Mouse (Mus musculus): ENCODE data around the gene Nisch. TPM values are rescaled to one million over a fixed set of nuclear protein-coding genes. Genes with fewer than 3 reads are reported as not detected.
A peak's percentile ranks its signal among the peaks of the same experiment; 100 is the strongest.

The Nisch gene
- polyA plus RNA-seq, 1 experiment from 2014 or later: 217 TPM

GRCm38 (mm10) chr14:31165991-31166630 lies 50.6 kb downstream of the Nisch start:
- H3K9me3 ChIP-seq (replicated peaks; ENCODE audit: control insufficient read depth, low read length): no peaks in the 10 kb centered on the region
- 74% methylated on average over 10 of the region's 10 CpGs for WGBS
- ATAC-seq (no peak), DNase-seq (ENCODE audit: low spot score) (no peak)
- no peaks in the 10 kb centered on the region for H3K27me3 ChIP-seq (replicated peaks; ENCODE audit: control insufficient read depth, insufficient read depth, low read length)
- no peaks in the 10 kb centered on the region for H3K4me1 ChIP-seq (ENCODE audit: control insufficient read depth, insufficient read depth, low read length)
- peaks cover 12% of the 10 kb centered on the region for H3K36me3 ChIP-seq (ENCODE audit: control insufficient read depth, insufficient read depth, low read length)
- H3K27ac ChIP-seq (ENCODE audit: low read depth, low read length): peak overlapping the region; percentile 44; the same call in 1 of the 2 replicates
- no peak overlapping the region for H3K9ac ChIP-seq (ENCODE audit: low read length)
- H3K4me3 ChIP-seq (ENCODE audit: low read depth, low read length): no peak overlapping the region
- H3K4me2 ChIP-seq (ENCODE audit: low read length): no peak overlapping the region

GRCm38 (mm10) chr14:31165458-31165857 lies 51.3 kb downstream of the Nisch start:
- Histone ChIP-seq H3K27ac (ENCODE audit: low read depth, low read length) (no peak overlapping the region), H3K4me1 (ENCODE audit: control insufficient read depth, insufficient read depth, low read length) (no peaks in the 10 kb centered on the region), H3K4me3 (ENCODE audit: low read depth, low read length) (no peak overlapping the region), H3K9me3 (replicated peaks; ENCODE audit: control insufficient read depth, low read length) (no peaks in the 10 kb centered on the region), H3K27me3 (replicated peaks; ENCODE audit: control insufficient read depth, insufficient read depth, low read length) (no peaks in the 10 kb centered on the region), H3K36me3 (ENCODE audit: control insufficient read depth, insufficient read depth, low read length) (peaks cover 5% of the 10 kb centered on the region), H3K4me2 (ENCODE audit: low read length) (no peak overlapping the region), H3K9ac (ENCODE audit: low read length) (no peak overlapping the region)
- WGBS: 55% methylated on average over 7 of the region's 7 CpGs
- ATAC-seq (no peak), DNase-seq (ENCODE audit: low spot score) (no peak)

GRCm38 (mm10) chr14:31165010-31165409 lies 51.7 kb downstream of the Nisch start:
- 69% methylated on average over 2 of the region's 2 CpGs for WGBS
- H3K9me3 ChIP-seq (replicated peaks; ENCODE audit: control insufficient read depth, low read length): no peaks in the 10 kb centered on the region
- H3K4me2 ChIP-seq (ENCODE audit: low read length): no peak overlapping the region
- H3K4me1 ChIP-seq (ENCODE audit: control insufficient read depth, insufficient read depth, low read length): no peaks in the 10 kb centered on the region
- peaks cover under 1% of the 10 kb centered on the region; the same call in 1 of the 2 replicates for H3K36me3 ChIP-seq (ENCODE audit: control insufficient read depth, insufficient read depth, low read length)
- no peak overlapping the region for H3K27ac ChIP-seq (ENCODE audit: low read depth, low read length)
- H3K27me3 ChIP-seq (replicated peaks; ENCODE audit: control insufficient read depth, insufficient read depth, low read length): no peaks in the 10 kb centered on the region
- H3K9ac ChIP-seq (ENCODE audit: low read length): no peak overlapping the region
- ATAC-seq (no peak), DNase-seq (ENCODE audit: low spot score) (no peak)
- H3K4me3 ChIP-seq (ENCODE audit: low read depth, low read length): no peak overlapping the region

GRCm38 (mm10) chr14:31164067-31164466 lies 52.7 kb downstream of the Nisch start:
- DNase-seq (ENCODE audit: low spot score): peak; percentile 27
- Histone ChIP-seq H3K4me2 (ENCODE audit: low read length) (no peak overlapping the region), H3K4me1 (ENCODE audit: control insufficient read depth, insufficient read depth, low read length) (no peaks in the 10 kb centered on the region), H3K9me3 (replicated peaks; ENCODE audit: control insufficient read depth, low read length) (no peaks in the 10 kb centered on the region), H3K9ac (ENCODE audit: low read length) (no peak overlapping the region), H3K4me3 (ENCODE audit: low read depth, low read length) (no peak overlapping the region), H3K27me3 (replicated peaks; ENCODE audit: control insufficient read depth, insufficient read depth, low read length) (no peaks in the 10 kb centered on the region), H3K36me3 (ENCODE audit: control insufficient read depth, insufficient read depth, low read length) (no peaks in the 10 kb centered on the region), H3K27ac (ENCODE audit: low read depth, low read length) (no peak overlapping the region)
- ATAC-seq: peak; percentile 52; the same call in 1 of the 2 replicates
- 74% methylated on average over 8 of the region's 8 CpGs for WGBS

GRCm38 (mm10) chr14:31161638-31162037 lies 55.1 kb downstream of the Nisch start:
- Histone ChIP-seq H3K27me3 (replicated peaks; ENCODE audit: control insufficient read depth, insufficient read depth, low read length) (no peaks in the 10 kb centered on the region), H3K4me1 (ENCODE audit: control insufficient read depth, insufficient read depth, low read length) (no peaks in the 10 kb centered on the region), H3K4me3 (ENCODE audit: low read depth, low read length) (no peak overlapping the region), H3K4me2 (ENCODE audit: low read length) (no peak overlapping the region), H3K36me3 (ENCODE audit: control insufficient read depth, insufficient read depth, low read length) (no peaks in the 10 kb centered on the region), H3K9ac (ENCODE audit: low read length) (no peak overlapping the region), H3K9me3 (replicated peaks; ENCODE audit: control insufficient read depth, low read length) (no peaks in the 10 kb centered on the region), H3K27ac (ENCODE audit: low read depth, low read length) (no peak overlapping the region)
- DNase-seq (ENCODE audit: low spot score): no peak
- no peak for ATAC-seq
- 73% methylated on average over 10 of the region's 10 CpGs for WGBS

GRCm38 (mm10) chr14:31161191-31161590 lies 55.6 kb downstream of the Nisch start:
- Histone ChIP-seq H3K9me3 (replicated peaks; ENCODE audit: control insufficient read depth, low read length) (no peaks in the 10 kb centered on the region), H3K27ac (ENCODE audit: low read depth, low read length) (no peak overlapping the region)
- ATAC-seq: no peak

GRCm38 (mm10) chr14:31160196-31161150 lies 56.3 kb downstream of the Nisch start:
- no peak for DNase-seq (ENCODE audit: low spot score)
- Histone ChIP-seq H3K36me3 (ENCODE audit: control insufficient read depth, insufficient read depth, low read length) (no peaks in the 10 kb centered on the region), H3K27me3 (replicated peaks; ENCODE audit: control insufficient read depth, insufficient read depth, low read length) (no peaks in the 10 kb centered on the region), H3K4me3 (ENCODE audit: low read depth, low read length) (no peak overlapping the region), H3K9me3 (replicated peaks; ENCODE audit: control insufficient read depth, low read length) (no peaks in the 10 kb centered on the region), H3K27ac (ENCODE audit: low read depth, low read length) (no peak overlapping the region), H3K9ac (ENCODE audit: low read length) (no peak overlapping the region), H3K4me2 (ENCODE audit: low read length) (no peak overlapping the region), H3K4me1 (ENCODE audit: control insufficient read depth, insufficient read depth, low read length) (no peaks in the 10 kb centered on the region)
- no peak for ATAC-seq
- 85% methylated on average over 27 of the region's 27 CpGs for WGBS

More at GRCm38 (mm10) chr14:31161191-31161590, 55.6 kb downstream of the Nisch start:
- Histone ChIP-seq H3K27me3 (replicated peaks; ENCODE audit: control insufficient read depth, insufficient read depth, low read length) (no peaks in the 10 kb centered on the region), H3K36me3 (ENCODE audit: control insufficient read depth, insufficient read depth, low read length) (no peaks in the 10 kb centered on the region), H3K9ac (ENCODE audit: low read length) (no peak overlapping the region), H3K4me1 (ENCODE audit: control insufficient read depth, insufficient read depth, low read length) (no peaks in the 10 kb centered on the region), H3K4me2 (ENCODE audit: low read length) (no peak overlapping the region), H3K4me3 (ENCODE audit: low read depth, low read length) (no peak overlapping the region)
- WGBS: 96% methylated on average over 7 of the region's 7 CpGs
- no peak for DNase-seq (ENCODE audit: low spot score)

- peaks cover 14% of the 10 kb centered on the region for H3K36me3 ChIP-seq (ENCODE audit: control insufficient read depth, insufficient read depth, low read length)
- H3K27me3 ChIP-seq (replicated peaks; ENCODE audit: control insufficient read depth, insufficient read depth, low read length): no peaks in the 10 kb centered on the region
- H3K4me2 ChIP-seq (ENCODE audit: low read length): no peak overlapping the region
- DNase-seq (ENCODE audit: low spot score): no peak
- no peaks in the 10 kb centered on the region for H3K4me1 ChIP-seq (ENCODE audit: control insufficient read depth, insufficient read depth, low read length)
- no peak for ATAC-seq
- H3K9me3 ChIP-seq (replicated peaks; ENCODE audit: control insufficient read depth, low read length): no peaks in the 10 kb centered on the region
- H3K9ac ChIP-seq (ENCODE audit: low read length): no peak overlapping the region
- H3K27ac ChIP-seq (ENCODE audit: low read depth, low read length): no peak overlapping the region
- no peak overlapping the region for H3K4me3 ChIP-seq (ENCODE audit: low read depth, low read length)
- WGBS: 94% methylated on average over 11 of the region's 11 CpGs
Observed at GRCm38 (mm10) chr14:31145694-31146093, 71.1 kb downstream of the Nisch start.

GRCm38 (mm10) chr14:31141011-31141410 lies 75.7 kb downstream of the Nisch start:
- no peak overlapping the region for H3K4me2 ChIP-seq (ENCODE audit: low read length)
- H3K4me1 ChIP-seq (ENCODE audit: control insufficient read depth, insufficient read depth, low read length): no peaks in the 10 kb centered on the region
- no peak for DNase-seq (ENCODE audit: low spot score)
- H3K27me3 ChIP-seq (replicated peaks; ENCODE audit: control insufficient read depth, insufficient read depth, low read length): no peaks in the 10 kb centered on the region
- no peak overlapping the region for H3K27ac ChIP-seq (ENCODE audit: low read depth, low read length)
- WGBS: 93% methylated on average over 14 of the region's 14 CpGs
- H3K4me3 ChIP-seq (ENCODE audit: low read depth, low read length): no peak overlapping the region
- no peaks in the 10 kb centered on the region for H3K9me3 ChIP-seq (replicated peaks; ENCODE audit: control insufficient read depth, low read length)
- H3K36me3 ChIP-seq (ENCODE audit: control insufficient read depth, insufficient read depth, low read length): peaks cover 60% of the 10 kb centered on the region
- no peak overlapping the region for H3K9ac ChIP-seq (ENCODE audit: low read length)
- no peak for ATAC-seq

Data from forebrain, embryonic 14.5 days (tissue).